Mouse (Mus musculus) erythroblast, embryonic 14.5 days (primary cell): ENCODE results near the gene Dnah5. TPM values are rescaled to one million over a fixed set of nuclear protein-coding genes. Genes with fewer than 3 reads are reported as not detected.

Source experiments
- H3K27me3 ChIP-seq: 2 replicates; pipeline ENCODE4 v1.6.1; 2012; ENCODE audit warnings: inconsistent platforms; ENCODE audit not compliant: control insufficient read depth
- H3K36me3 ChIP-seq: 2 replicates; pipeline ENCODE4 v1.6.1; 2012; ENCODE audit warnings: mild to moderate bottlenecking, inconsistent platforms; ENCODE audit not compliant: control insufficient read depth
- H3K4me1 ChIP-seq: 2 replicates; pipeline ENCODE4 v1.6.1; 2012; ENCODE audit warnings: inconsistent platforms; ENCODE audit not compliant: control insufficient read depth
- H3K4me3 ChIP-seq: replicated peaks from 2 replicates; pipeline ENCODE3; 2012; ENCODE audit warnings: moderate library complexity, mild to moderate bottlenecking, inconsistent platforms
- H3K9me3 ChIP-seq: 2 replicates; pipeline ENCODE4 v1.6.1; 2012; ENCODE audit warnings: low read length, inconsistent platforms, mixed read lengths; ENCODE audit not compliant: control insufficient read depth
- GATA1 ChIP-seq: IDR thresholded peaks from 2 replicates; pipeline ENCODE4 v1.6.1; 2012; ENCODE audit warnings: low read length, inconsistent platforms, mixed read lengths
- TAL1 ChIP-seq: IDR thresholded peaks from 3 replicates; pipeline ENCODE4 v1.6.1; 2012; ENCODE audit warnings: low read length, inconsistent platforms, mixed read lengths
- polyA plus RNA-seq: library from polyadenylated mRNA; stranded (reverse); fragments of >175 nt; gene quantifications from 2 replicates; pipeline ENCODE4 v1.2.3, GENCODE M21; 2012

Dnah5 gene
- polyA plus RNA-seq, 1 experiment: not detected

GRCm38 (mm10) chr15:28515176-28515575 is 311.6 kb downstream of the Dnah5 start:
- H3K36me3 ChIP-seq: no peaks in the 10 kb centered on the region
- H3K9me3 ChIP-seq: no peaks in the 10 kb centered on the region; the same call in 1 of the 2 replicates
- no peak overlapping the region for H3K4me3 ChIP-seq
- H3K27me3 ChIP-seq: no peaks in the 10 kb centered on the region
- H3K4me1 ChIP-seq: no peaks in the 10 kb centered on the region
- TF ChIP-seq GATA1 (no peak), TAL1 (no peak)

Other genes starting within 250 kb of the Dnah5 start
- gene Trio, start 177.9 kb upstream of the Dnah5 start, polyA plus RNA-seq: 0.03 TPM in 2 replicates